Mouse (Mus musculus): ENCODE measurements around the gene Zfyve28. TPM values are rescaled to one million over a fixed set of nuclear protein-coding genes. Genes with fewer than 3 reads are reported as not detected.
A peak's percentile ranks its signal among the peaks of the same experiment; 100 is the strongest.

The Zfyve28 gene
- total and polyA plus RNA-seq, 3 experiments: 0.12 to 0.14 TPM; not detected in 1

- TF ChIP-seq NELFE (IDR thresholded peaks at IDR 0.05; ENCODE audit: low read depth, low read length) (peak; percentile 45; the same call in 1 of the 2 replicates), UBTF (IDR thresholded peaks at IDR 0.05; ENCODE audit: borderline replicate concordance, insufficient read depth, low read depth, low read length) (0 out of 2 replicates have a peak, but pooled peaks have one; percentile 54), TCF12 (IDR thresholded peaks at IDR 0.05; ENCODE audit: low read depth, low read length) (no peak)
Observed at GRCm38 (mm10) chr5:34187601-34188316, 100.5 kb downstream of the Zfyve28 start, which contains the start of gene Mxd4 (continued).

GRCm38 (mm10) chr5:34186961-34187391, 101.3 kb downstream of the Zfyve28 start:
- peak overlapping the region; percentile 56 to 96 for H3K4me3 ChIP-seq (ENCODE audit: control insufficient read depth in 1 of 2, insufficient read depth in 1 of 2, low read depth in 2 of 2, low read length in 2 of 2)
- peak; percentile 69 for DNase-seq (ENCODE audit: low read depth, low spot score)
- no peaks in the 10 kb centered on the region for H3K9me3 ChIP-seq (replicated peaks; ENCODE audit: insufficient read depth, low read length)
- no peak overlapping the region; the same call in 1 of the 2 replicates for H3K27ac ChIP-seq (ENCODE audit: control insufficient read depth, low read depth, low read length)
- TF ChIP-seq UBTF (IDR thresholded peaks at IDR 0.05; ENCODE audit: borderline replicate concordance, insufficient read depth, low read depth, low read length) (0 out of 2 replicates have a peak, but pooled peaks have one; percentile 28), MXI1 (IDR thresholded peaks at IDR 0.05; ENCODE audit: low read depth, low read length) (peak; percentile 88), CHD2 (IDR thresholded peaks at IDR 0.05; ENCODE audit: low read length) (no peak), SIN3A (IDR thresholded peaks at IDR 0.05; ENCODE audit: low read length) (peak; percentile 89), E2F4 (IDR thresholded peaks at IDR 0.05; ENCODE audit: borderline replicate concordance, low read depth, low read length) (no peak; the same call in 1 of the 2 replicates), HCFC1 (IDR thresholded peaks at IDR 0.05; ENCODE audit: low read depth, low read length) (no peak), SMC3 (IDR thresholded peaks at IDR 0.05; ENCODE audit: low read depth, low read length) (no peak), NRF1 (IDR thresholded peaks at IDR 0.05; ENCODE audit: insufficient read depth, low read depth, low read length, poor library complexity, severe bottlenecking) (no peak), MAX (IDR thresholded peaks at IDR 0.05; ENCODE audit: low read length) (peak; percentile 77), MAZ (IDR thresholded peaks at IDR 0.05; ENCODE audit: low read depth, low read length) (peak; percentile 61; the same call in 1 of the 2 replicates)
- H3K36me3 ChIP-seq (ENCODE audit: control insufficient read depth in 1 of 2, insufficient read depth in 2 of 2, low read length in 2 of 2): peaks cover 0 to 8% of the 10 kb centered on the region in 2 experiments; a peak in 2 of 4 replicates
- peaks cover 0 to 18% of the 10 kb centered on the region in 2 experiments; a peak in 2 of 4 replicates for H3K4me1 ChIP-seq (ENCODE audit: control insufficient read depth in 1 of 2, insufficient read depth in 2 of 2, low read length in 2 of 2)
- H3K79me2 ChIP-seq (ENCODE audit: control insufficient read depth, insufficient read depth, low read length, poor library complexity): peaks cover 3% of the 10 kb centered on the region; the same call in 1 of the 2 replicates
- no peaks in the 10 kb centered on the region for H3K27me3 ChIP-seq (ENCODE audit: control insufficient read depth in 1 of 2, insufficient read depth in 2 of 2, low read length in 2 of 2)
- peak overlapping the region; percentile 72 for H3K9ac ChIP-seq (ENCODE audit: control insufficient read depth, low read depth, low read length, poor library complexity, severe bottlenecking)

- peak overlapping the region; percentile 56 to 96 for H3K4me3 ChIP-seq (ENCODE audit: control insufficient read depth in 1 of 2, insufficient read depth in 1 of 2, low read depth in 2 of 2, low read length in 2 of 2)
- H3K27me3 ChIP-seq (ENCODE audit: control insufficient read depth in 1 of 2, insufficient read depth in 2 of 2, low read length in 2 of 2): no peaks in the 10 kb centered on the region
- H3K4me1 ChIP-seq (ENCODE audit: control insufficient read depth in 1 of 2, insufficient read depth in 2 of 2, low read length in 2 of 2): peaks cover 0 to 23% of the 10 kb centered on the region in 2 experiments; a peak in 2 of 4 replicates
- H3K9ac ChIP-seq (ENCODE audit: control insufficient read depth, low read depth, low read length, poor library complexity, severe bottlenecking): peak overlapping the region; percentile 72
- DNase-seq (ENCODE audit: low read depth, low spot score): no peak
- TF ChIP-seq SIN3A (IDR thresholded peaks at IDR 0.05; ENCODE audit: low read length) (no peak), TBP (IDR thresholded peaks at IDR 0.05; ENCODE audit: low read depth, low read length) (no peak), EP300 (IDR thresholded peaks at IDR 0.05; ENCODE audit: low read depth in 1 of 2, low read length in 2 of 2) (no peak)
- peaks cover 3% of the 10 kb centered on the region; the same call in 1 of the 2 replicates for H3K79me2 ChIP-seq (ENCODE audit: control insufficient read depth, insufficient read depth, low read length, poor library complexity)
- H3K36me3 ChIP-seq (ENCODE audit: control insufficient read depth in 1 of 2, insufficient read depth in 2 of 2, low read length in 2 of 2): peaks cover 0 to 8% of the 10 kb centered on the region in 2 experiments; a peak in 2 of 4 replicates
- H3K9me3 ChIP-seq (replicated peaks; ENCODE audit: insufficient read depth, low read length): no peaks in the 10 kb centered on the region
- H3K27ac ChIP-seq (ENCODE audit: control insufficient read depth, low read depth, low read length): no peak overlapping the region
Observed at GRCm38 (mm10) chr5:34186391-34186790, 101.9 kb downstream of the Zfyve28 start.

Data from MEL (cell line).